Mouse (Mus musculus) monocyte, adult 5-6 weeks (primary cell): Measurements from ENCODE around the gene Brd3. TPM values are rescaled to one million over a fixed set of nuclear protein-coding genes. Genes with fewer than 3 reads are reported as not detected.

Experiments
- ATAC-seq: fragments of 153-309, 156-312 bp; replicated peaks from 2 replicates; pipeline ENCODE4 v1.8.0; 2017; ENCODE audit warnings: mild to moderate bottlenecking; ENCODE audit not compliant: low TSS enrichment, insufficient number of reproducible peaks, severe bottlenecking, poor library complexity, low FRiP score
- total RNA-seq: library from RNA; stranded (forward); fragments of 200-1000, 200-491, 200-594 nt; gene quantifications from 3 replicates; pipeline ENCODE4 v1.2.3, GENCODE M21; 2017

The Brd3 gene
- total RNA-seq, 1 experiment from 2014 or later: 11.9 TPM

GRCm38 (mm10) chr2:27442708-27443449 lies 64.6 kb downstream of the Brd3 start:
- peak; percentile 3; the same call in 1 of the 2 replicates for ATAC-seq

DNA sequence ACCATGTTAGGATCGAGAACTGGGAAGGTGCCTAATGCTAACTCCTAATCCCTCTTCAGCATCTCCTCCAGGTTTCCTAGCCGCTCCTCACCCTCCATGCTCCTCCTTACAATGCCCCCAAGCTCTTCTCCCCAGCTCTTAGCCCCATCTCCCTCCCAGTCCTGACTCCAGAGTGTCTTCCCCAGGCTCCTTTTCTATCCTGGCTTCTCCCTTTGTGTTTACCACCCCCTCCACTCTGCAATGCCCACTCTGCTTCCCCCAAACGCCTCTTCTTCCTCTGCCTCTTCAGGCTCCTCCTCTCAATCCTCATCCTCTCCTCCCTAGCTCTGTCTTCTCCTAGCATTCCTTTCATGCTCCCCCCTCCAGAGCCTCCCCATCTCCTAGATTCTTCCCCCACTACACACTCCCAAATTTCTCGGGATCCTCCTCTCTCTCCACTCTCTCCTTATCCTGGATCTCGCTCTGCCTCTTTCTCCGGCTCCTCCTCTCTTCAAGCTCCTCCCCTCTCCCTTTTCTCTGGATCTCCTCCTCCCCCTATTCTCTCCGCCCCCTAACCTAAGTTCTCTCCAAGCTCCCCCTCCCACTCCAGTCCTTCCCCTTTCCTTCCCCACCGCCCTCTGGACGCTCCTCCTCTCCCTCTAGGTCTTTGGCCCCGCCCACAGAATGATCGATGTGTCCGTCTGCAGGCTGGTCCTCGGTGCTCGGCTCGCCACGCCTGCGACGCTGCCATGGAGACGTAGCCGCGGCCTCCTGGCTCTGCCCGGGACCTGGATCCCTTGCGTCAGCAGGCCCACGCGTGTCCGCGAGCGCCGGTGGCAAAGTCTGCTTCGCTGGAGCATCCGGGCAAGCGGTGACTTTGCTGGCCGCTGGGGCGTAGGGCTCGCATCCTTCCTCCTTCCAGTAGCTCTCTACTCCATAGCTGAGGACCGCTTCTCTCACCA lies 65.4 kb downstream of the Brd3 start, which contains the start of gene Brd3os:
Brd3os (plus strand) TSS at position 558 of the 941 bp plus-strand sequence.
- ATAC-seq: peak; percentile 95

GRCm38 (mm10) chr2:27438281-27438680 lies 69.2 kb downstream of the Brd3 start:
- ATAC-seq: no peak

DNA sequence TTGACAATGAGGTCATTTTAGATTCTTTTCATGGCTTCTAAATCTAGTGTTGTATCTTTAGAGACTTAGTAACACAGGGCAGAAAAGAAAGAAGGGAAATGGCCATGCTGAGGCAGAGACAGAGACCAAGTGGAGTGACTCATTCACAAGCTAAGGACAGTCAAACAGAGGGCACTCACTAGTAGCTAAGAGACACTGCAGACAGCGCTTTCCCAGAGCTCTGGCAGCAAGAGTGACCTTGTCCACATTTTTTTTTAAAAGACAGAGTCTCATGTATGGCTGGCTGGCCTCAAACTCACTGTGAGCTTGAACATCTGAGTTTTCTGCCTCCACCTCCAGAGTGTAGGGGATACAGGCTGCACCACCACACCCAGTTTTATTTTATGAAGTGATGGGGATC lies 69.6 kb downstream of the Brd3 start:
- ATAC-seq: no peak

- no peak for ATAC-seq
Measured at GRCm38 (mm10) chr2:27432599-27432998, 74.9 kb downstream of the Brd3 start.

DNA sequence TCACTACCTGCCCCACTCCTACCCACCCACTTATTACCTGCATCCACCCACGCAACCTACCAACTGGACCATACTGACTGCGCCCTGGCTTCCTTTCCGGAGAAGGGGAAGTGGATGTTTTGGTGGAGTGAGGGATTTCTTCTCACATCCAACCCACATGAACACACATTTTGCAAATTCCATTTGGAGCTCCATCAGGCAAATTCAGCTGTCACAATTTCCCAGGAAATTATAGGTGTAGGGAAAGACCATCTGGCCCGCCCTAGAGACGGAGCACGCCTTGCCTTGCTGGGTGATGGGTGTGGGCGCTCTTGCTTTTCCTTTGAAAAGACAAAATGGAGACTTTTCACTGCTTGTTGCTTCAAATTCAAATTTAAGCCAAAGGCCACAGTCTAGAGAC lies 76.8 kb downstream of the Brd3 start:
- ATAC-seq: no peak

GRCm38 (mm10) chr2:27428071-27428470 lies 79.4 kb downstream of the Brd3 start:
- ATAC-seq: peak; percentile 59

DNA sequence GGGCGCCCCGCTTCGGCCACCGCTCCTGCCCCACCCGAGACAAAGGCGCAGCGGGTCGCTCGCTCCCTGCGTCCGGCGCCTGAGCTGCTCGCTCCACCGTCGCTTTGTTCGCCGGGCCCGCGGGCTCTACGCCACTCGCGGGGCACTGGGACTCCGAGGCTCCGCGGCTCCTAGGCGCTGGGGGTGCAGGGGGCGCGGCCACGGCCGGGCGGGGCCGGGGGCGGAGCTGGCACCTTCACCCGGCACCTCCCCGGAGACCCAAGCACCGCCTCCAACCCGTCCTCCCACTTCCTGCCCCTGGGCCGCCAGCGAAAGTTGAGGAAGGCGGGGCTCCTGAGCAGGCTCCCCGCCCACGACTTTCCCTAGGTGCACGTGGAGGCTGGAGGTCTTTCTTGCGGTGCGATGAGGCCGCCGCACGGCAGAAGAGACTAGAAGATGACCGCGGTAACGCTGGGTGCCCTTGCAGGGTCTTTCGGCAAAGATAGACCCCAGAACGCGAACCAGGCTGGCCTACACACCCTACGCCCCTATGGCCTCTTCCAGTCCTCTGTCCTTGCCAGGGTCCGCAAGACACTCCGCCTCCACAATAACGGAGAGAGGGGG lies 80.5 kb downstream of the Brd3 start, which contains the start of gene Vav2:
Vav2 (minus strand) TSS at position 179 of the 603 bp plus-strand sequence.
- peak; percentile 85 for ATAC-seq

DNA sequence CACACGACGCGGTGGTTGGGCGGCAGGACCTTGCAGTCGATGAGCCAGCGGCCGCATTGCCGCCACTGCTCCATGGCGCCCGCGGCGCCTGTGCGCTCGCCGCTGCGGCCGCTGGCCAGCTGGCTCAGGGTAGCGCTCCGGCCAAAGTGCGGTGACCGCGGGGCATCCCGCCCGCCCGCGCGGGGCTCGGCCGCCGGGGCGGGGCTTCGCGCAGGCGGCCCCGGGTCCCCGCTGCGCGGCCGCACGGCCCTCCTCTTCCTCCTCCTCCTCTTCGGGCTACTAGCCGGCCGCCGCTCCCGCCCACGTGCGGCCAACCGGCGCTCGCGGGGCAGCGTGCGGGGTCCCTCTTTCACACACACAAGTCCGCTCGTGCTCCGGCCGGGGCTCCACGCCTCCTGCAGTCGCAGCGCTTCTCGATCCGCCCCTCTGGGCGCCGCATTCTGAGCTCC lies 81.0 kb downstream of the Brd3 start:
- ATAC-seq: no peak

- no peak for ATAC-seq
Measured at GRCm38 (mm10) chr2:27425751-27426405, 81.6 kb downstream of the Brd3 start.

- no peak for ATAC-seq
Measured at GRCm38 (mm10) chr2:27425161-27425611, 82.3 kb downstream of the Brd3 start.

DNA sequence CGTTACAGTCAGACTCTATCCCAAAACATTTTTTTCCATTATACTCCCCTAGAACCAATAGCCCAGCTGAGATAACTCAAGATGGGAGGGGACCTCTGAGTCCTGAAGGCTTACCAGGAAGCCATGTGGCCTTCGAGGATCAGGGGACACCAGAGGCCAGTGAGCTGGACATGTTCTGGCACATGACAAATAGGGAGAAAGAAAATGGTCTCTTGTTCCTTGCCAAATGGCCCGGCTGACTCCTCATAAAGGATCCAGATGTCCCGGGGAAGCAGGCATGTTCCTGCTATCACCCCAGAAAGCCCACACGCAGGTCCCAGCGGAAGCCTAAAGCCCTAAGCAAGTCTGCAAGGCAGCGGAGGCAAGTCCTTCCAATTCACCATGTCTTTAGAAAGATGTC lies 83.9 kb downstream of the Brd3 start:
- no peak for ATAC-seq

DNA sequence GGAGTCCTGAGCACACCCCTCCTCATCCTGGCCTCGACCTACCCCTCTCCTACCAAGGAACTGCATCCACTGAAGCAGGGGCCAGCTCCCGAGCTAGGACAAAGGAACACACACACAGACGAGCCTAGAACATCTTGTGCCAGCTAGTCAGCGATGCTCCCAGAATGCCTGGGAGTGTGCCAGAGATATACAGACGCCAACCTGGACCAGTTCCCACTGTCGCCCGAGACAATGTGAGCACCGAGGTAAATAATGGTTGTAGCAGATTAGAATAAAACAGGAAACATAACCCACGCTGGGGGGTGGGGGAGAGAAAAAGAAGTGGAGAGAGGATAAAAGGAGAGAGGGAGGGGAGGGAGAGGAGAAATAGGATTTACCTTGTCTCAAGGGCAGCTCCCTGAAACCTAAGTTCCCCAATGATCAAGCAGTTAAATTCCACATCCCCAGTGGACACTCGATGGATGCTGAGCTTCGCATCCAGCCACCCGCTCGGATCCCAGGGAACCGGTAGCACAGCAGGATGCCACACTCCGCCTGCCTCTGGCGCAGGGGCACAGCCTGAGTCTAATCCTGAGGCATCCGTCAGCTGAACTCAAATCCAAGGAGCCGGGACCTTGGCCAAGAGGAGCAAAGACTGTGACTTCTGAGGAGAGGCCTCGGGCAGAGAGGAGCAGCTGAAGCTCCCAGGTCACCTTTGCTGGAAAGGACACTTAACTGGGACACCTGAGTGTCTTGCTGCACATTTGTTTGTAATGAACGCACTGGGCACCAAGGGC lies 86.0 kb downstream of the Brd3 start:
- no peak for ATAC-seq

- ATAC-seq: 0 out of 2 replicates have a peak, but pooled peaks have one; percentile 7
Measured at GRCm38 (mm10) chr2:27418577-27419070, 88.8 kb downstream of the Brd3 start.

DNA sequence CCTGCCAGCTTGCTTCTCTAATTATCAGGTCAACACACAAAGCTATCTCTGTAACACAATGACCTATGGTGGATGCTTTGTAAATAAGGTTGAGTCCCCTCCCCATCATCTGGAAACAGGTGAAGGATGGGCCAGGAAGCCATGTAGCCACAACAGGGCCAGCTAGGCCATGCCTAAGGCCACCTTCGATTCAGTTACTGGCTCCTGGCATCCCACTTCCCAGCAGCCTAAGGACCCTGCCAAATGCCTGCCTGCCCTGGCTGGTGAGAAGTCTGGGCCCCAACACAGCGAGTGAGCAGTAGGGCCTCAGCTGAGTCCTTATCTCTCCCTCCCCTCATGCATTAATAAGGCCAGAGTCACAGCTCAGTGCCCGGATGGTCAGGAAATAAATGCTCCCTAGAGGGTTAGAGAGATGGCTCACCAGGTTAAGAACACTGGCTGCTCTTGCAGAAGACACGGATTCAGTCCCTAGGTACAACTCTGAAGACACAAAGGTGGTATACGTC lies 89.8 kb downstream of the Brd3 start:
- ATAC-seq: no peak

- ATAC-seq: no peak
Measured at GRCm38 (mm10) chr2:27416425-27416824, 91.0 kb downstream of the Brd3 start.

GRCm38 (mm10) chr2:27415060-27415783 lies 92.2 kb downstream of the Brd3 start:
- ATAC-seq: no peak
